Mouse (Mus musculus) adrenal gland, adult 2 months (tissue): ENCODE data around the gene Rfx8. TPM values are rescaled to one million over a fixed set of nuclear protein-coding genes. Genes with fewer than 3 reads are reported as not detected.
A peak's percentile ranks its signal among the peaks of the same experiment; 100 is the strongest.
"Not testable (repeated sequence)": the region's sequence is repeated elsewhere in the genome, so short reads cannot be mapped to it uniquely, and the experiment has no call there.

Experiments
- DNase-seq: peaks from one replicate; pipeline ENCODE4 v3.0.0; 2021
- polyA plus RNA-seq: library from polyadenylated mRNA; depleted of rRNA; stranded (reverse); fragments of >200 nt; gene quantifications from 2 replicates; pipeline ENCODE4 v1.2.3, GENCODE M21; 2012
- total RNA-seq, 2 experiments: library from RNA; stranded (reverse); gene quantifications; 2 replicates each; pipeline ENCODE4 v1.2.3; 2021

Gene Rfx8
- total and polyA plus RNA-seq, 3 experiments: 0.10 TPM; not detected in 2

GRCm38 (mm10) chr1:39691974-39692373 lies 28.8 kb downstream of the Rfx8 start:
- DNase-seq: no peak

- DNase-seq: no peak
Observed at GRCm38 (mm10) chr1:39691061-39691460, 29.7 kb downstream of the Rfx8 start.

GRCm38 (mm10) chr1:39688573-39688972 lies 32.2 kb downstream of the Rfx8 start:
- DNase-seq: no peak

GRCm38 (mm10) chr1:39687279-39687678 lies 33.5 kb downstream of the Rfx8 start:
- DNase-seq: no peak

GRCm38 (mm10) chr1:39685841-39686240 lies 35.0 kb downstream of the Rfx8 start:
- DNase-seq: peak; percentile 77

- DNase-seq: no peak
Observed at GRCm38 (mm10) chr1:39681638-39682037, 39.2 kb downstream of the Rfx8 start.

GRCm38 (mm10) chr1:39680546-39680945 lies 40.3 kb downstream of the Rfx8 start:
- no peak for DNase-seq

- DNase-seq: no peak
Observed at GRCm38 (mm10) chr1:39678883-39679282, 41.9 kb downstream of the Rfx8 start.

GRCm38 (mm10) chr1:39676221-39676876 lies 44.4 kb downstream of the Rfx8 start:
- DNase-seq: no peak

GRCm38 (mm10) chr1:39672362-39673105 lies 48.3 kb downstream of the Rfx8 start:
- DNase-seq: no peak

GRCm38 (mm10) chr1:39670211-39670935 lies 50.4 kb downstream of the Rfx8 start:
- no peak for DNase-seq

GRCm38 (mm10) chr1:39666751-39667252 lies 54.0 kb downstream of the Rfx8 start:
- DNase-seq: no peak

GRCm38 (mm10) chr1:39664039-39664625 lies 56.7 kb downstream of the Rfx8 start:
- DNase-seq: no peak

- DNase-seq: no peak
Observed at GRCm38 (mm10) chr1:39663050-39663449, 57.7 kb downstream of the Rfx8 start.

GRCm38 (mm10) chr1:39656976-39657529 lies 63.7 kb downstream of the Rfx8 start:
- no peak for DNase-seq

GRCm38 (mm10) chr1:39654901-39655300 lies 65.9 kb downstream of the Rfx8 start:
- DNase-seq: not testable (repeated sequence)

- no peak for DNase-seq
Observed at GRCm38 (mm10) chr1:39653028-39653427, 67.8 kb downstream of the Rfx8 start.

- DNase-seq: no peak
Observed at GRCm38 (mm10) chr1:39651241-39651548, 69.6 kb downstream of the Rfx8 start, which contains the start of gene Creg2. Gene Creg2, minus strand, starts transcription at chr1:39651474.

- peak; percentile 69 for DNase-seq
Observed at GRCm38 (mm10) chr1:39650435-39651240, 70.2 kb downstream of the Rfx8 start.

- DNase-seq: no peak
Observed at GRCm38 (mm10) chr1:39649691-39650434, 70.9 kb downstream of the Rfx8 start.
